Comparison of ENCODE assay signal across 14 mouse cellular contexts in genomic region chr12:45011436-45012089, GRCm38 (mm10).
DNase-seq lines count a peak whose midpoint lies in the region; ATAC-seq and TF ChIP-seq lines count a peak whose summit lies in the region.
"Had no signal": no experiment of that assay in that cellular context is flagged by ENCODE, and none has a peak within 500 bp of the region (broad histone marks: within the 10 kb centered on the region; RNA-seq: fewer than 3 reads in every experiment).

No protein-coding gene starts in this region.

- no peak for TF ChIP-seq POLR2A in brain, embryonic 14.5 days (IDR thresholded peaks at IDR 0.05; ENCODE audit: borderline replicate concordance, extremely low read depth, insufficient read depth, insufficient read length, poor library complexity, severe bottlenecking)

- TF ChIP-seq CTCF in layer of hippocampus, adult 2 months (conservative IDR thresholded peaks at IDR 0.05): no peak
- TF ChIP-seq CTCF in brain, embryonic 14.5 days (IDR thresholded peaks at IDR 0.05; ENCODE audit: borderline replicate concordance, extremely low read depth, insufficient read depth, insufficient read length): no peak

- DNase-seq in embryo, embryonic 10 days (ENCODE audit: low spot score): peak; percentile 9
- no peak for DNase-seq in embryo, embryonic 10.5 days (ENCODE audit: low spot score)
- no peak for DNase-seq in layer of hippocampus, adult 2 months (ENCODE audit: low spot score in 2 of 2)
- DNase-seq in layer of hippocampus, adult 8-10 months (ENCODE audit: low spot score in 2 of 2): no peak
- DNase-seq in brain, embryonic 14.5 days (ENCODE audit: low read depth): peak; percentile 34
- DNase-seq in kidney, postnatal 14 days: peak; percentile 45
- DNase-seq in thymus, postnatal 10 days (ENCODE audit: low spot score in 2 of 2): no peak
- DNase-seq: B cell, adult 2 months; cerebellum, adult 9-11 months; retina, postnatal 1 day had no signal

- H3K4me3 ChIP-seq in layer of hippocampus, adult 2 months: no peak overlapping the region
- H3K4me3 ChIP-seq: forebrain, embryonic 12.5 days; heart, embryonic 13.5 days; liver, embryonic 15.5 days had no signal

- H3K27ac ChIP-seq in layer of hippocampus, adult 2 months: peak overlapping the region; percentile 85
- H3K27ac ChIP-seq: forebrain, embryonic 12.5 days; liver, embryonic 15.5 days had no signal

- ATAC-seq in inflammation-experienced regulatory T-cells, adult 6 months: no peak

Comparison
In these comparisons a context has a peak if more than half of its experiments do, and no peak if none do; other contexts are left out.
1. DNase-seq: peak in embryo, embryonic 10 days (single experiment), brain, embryonic 14.5 days (single experiment) and kidney, postnatal 14 days (single experiment); none in embryo, embryonic 10.5 days (single experiment), layer of hippocampus, adult 2 months (0 of 2), layer of hippocampus, adult 8-10 months (0 of 2) and thymus, postnatal 10 days (0 of 2).